Mouse (Mus musculus): ENCODE data around the gene Slc25a53.
"Not testable (repeated sequence)": the region's sequence is repeated elsewhere in the genome, so short reads cannot be mapped to it uniquely, and the experiment has no call there.

GRCm38 (mm10) chrX:136957583-136958279 is 80.4 kb downstream of the Slc25a53 start:
- TF ChIP-seq CTCF (IDR thresholded peaks at IDR 0.05; ENCODE audit: low read depth, low read length); POLR2A (IDR thresholded peaks at IDR 0.05; ENCODE audit: extremely low read depth, insufficient read depth, low read length): not testable (repeated sequence)
